Mouse (Mus musculus): Measurements from ENCODE around the gene Atg101. TPM values are rescaled to one million over a fixed set of nuclear protein-coding genes. Genes with fewer than 3 reads are reported as not detected.

The Atg101 gene
- total RNA-seq, 1 experiment, result 116 TPM

DNA sequence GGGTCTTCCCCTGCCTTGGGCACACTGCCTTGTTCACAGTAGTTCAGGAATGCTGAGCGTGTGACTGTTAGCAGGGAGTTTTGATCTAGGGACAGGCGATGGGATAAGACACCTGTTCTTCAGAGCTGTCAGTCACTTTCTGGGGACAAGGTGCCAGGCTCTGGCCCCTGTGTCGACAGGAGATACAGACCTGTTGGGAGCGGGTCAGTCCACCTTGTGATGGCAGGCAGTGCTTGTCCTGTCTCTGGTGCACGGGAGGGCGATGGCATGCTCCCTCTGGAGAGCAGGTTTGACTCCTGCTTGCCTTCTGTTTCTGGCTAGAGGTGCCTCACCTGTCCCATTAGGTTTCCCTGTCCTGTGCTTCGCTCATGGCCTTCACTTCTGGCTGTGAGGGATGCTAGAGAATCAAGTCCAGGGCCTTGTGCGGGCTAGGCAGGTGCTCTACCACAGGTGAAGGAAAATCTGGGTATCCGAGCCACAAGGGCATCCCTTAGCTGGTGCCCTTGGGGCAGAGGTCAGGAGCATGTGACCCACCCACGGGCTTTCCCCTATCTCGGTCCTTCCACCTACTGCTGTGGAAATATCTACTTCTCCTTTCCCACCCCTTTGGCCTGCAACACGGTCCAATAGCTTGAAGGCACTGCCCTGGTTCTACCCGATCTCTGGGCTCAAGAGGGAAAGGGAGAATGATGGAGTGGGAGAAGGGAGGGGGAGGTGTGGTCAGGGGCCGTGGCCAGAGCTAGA is 27.4 kb upstream of the Atg101 start:
- Histone ChIP-seq H3K4me1 (ENCODE audit: control insufficient read depth in 2 of 2, insufficient read depth in 2 of 2, low read length in 2 of 2, poor library complexity in 1 of 2) (peaks cover 6 to 34% of the 10 kb centered on the region in 2 experiments), H3K27ac (ENCODE audit: insufficient read depth, low read depth, low read length, poor library complexity, severe bottlenecking) (no peak overlapping the region), H3K9ac (ENCODE audit: insufficient read depth, low read depth, low read length, poor library complexity, severe bottlenecking) (no peak overlapping the region), H3K4me3 (ENCODE audit: insufficient read depth in 1 of 2, low read depth in 1 of 2, low read length in 2 of 2, poor library complexity in 1 of 2, severe bottlenecking in 1 of 2) (no peak overlapping the region), H3K36me3 (ENCODE audit: control insufficient read depth, insufficient read depth, low read length, poor library complexity, severe bottlenecking) (peaks cover 5% of the 10 kb centered on the region; the same call in 1 of the 2 replicates), H3K9me3 (ENCODE audit: control insufficient read depth, insufficient read depth, low read depth, low read length) (no peaks in the 10 kb centered on the region)
- TF ChIP-seq ZC3H11A (IDR thresholded peaks at IDR 0.05; ENCODE audit: borderline replicate concordance, low read depth, low read length) (no peak), MAFK (IDR thresholded peaks at IDR 0.05; ENCODE audit: insufficient read depth, low read depth, low read length) (no peak), HCFC1 (IDR thresholded peaks at IDR 0.05; ENCODE audit: borderline replicate concordance, insufficient read depth, low read length) (no peak)
- in situ Hi-C loops (cut with MboI; ENCODE audit: low sequenced_read_pairs in 2 of 2, unreplicated experiment in 2 of 2), result no loop called here
- no peak for DNase-seq (ENCODE audit: low read depth, low spot score)

DNA sequence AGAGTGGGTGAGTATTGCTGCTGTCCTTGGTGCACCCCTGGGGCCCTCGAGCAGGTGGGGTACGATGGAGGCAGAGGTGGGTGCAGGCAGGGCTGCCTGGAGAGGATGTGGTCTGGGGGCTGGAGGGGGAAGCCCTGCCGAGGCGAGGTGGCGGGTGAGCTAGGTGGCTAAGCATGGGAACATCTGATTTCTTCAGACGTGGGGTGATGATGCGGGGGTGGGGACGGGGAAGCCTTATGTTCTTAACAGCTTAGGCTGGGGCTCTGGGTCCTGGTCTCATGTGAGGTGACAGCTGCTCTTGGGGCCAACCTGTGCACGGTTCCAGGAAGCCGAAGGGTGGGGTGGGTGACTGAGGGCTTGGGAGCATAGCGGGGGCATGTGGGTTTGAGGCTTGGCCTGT is 25.7 kb upstream of the Atg101 start:
- H3K4me1 ChIP-seq (ENCODE audit: control insufficient read depth in 2 of 2, insufficient read depth in 2 of 2, low read length in 2 of 2, poor library complexity in 1 of 2), result peaks cover 6 to 33% of the 10 kb centered on the region in 2 experiments

DNA sequence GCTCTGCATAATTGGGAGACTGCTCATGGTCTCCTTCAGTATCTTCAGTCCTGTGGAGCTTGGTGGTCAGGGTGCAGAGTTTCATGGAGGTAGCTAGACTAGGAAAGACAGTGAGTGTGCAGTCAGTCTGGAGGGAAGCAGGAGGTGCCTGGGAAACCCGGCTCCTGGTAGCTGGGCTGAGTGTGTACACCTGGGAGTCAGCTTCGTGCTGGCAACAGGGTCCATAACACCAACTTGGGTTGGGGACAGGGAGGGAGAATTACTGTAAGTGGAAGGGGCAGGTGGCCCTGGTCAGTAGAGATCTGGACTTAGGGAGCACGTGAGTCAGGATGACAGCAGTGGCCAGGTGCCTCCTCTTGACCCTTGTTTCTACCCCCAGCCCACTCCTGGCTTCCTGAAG is 24.1 kb upstream of the Atg101 start:
- Histone ChIP-seq H3K4me3 (ENCODE audit: insufficient read depth in 1 of 2, low read depth in 1 of 2, low read length in 2 of 2, poor library complexity in 1 of 2, severe bottlenecking in 1 of 2) (no peak overlapping the region), H3K9ac (ENCODE audit: insufficient read depth, low read depth, low read length, poor library complexity, severe bottlenecking) (no peak overlapping the region), H3K4me1 (ENCODE audit: control insufficient read depth in 2 of 2, insufficient read depth in 2 of 2, low read length in 2 of 2, poor library complexity in 1 of 2) (peaks cover 6 to 29% of the 10 kb centered on the region in 2 experiments), H3K36me3 (ENCODE audit: control insufficient read depth, insufficient read depth, low read length, poor library complexity, severe bottlenecking) (peaks cover 5% of the 10 kb centered on the region; the same call in 1 of the 2 replicates), H3K27ac (ENCODE audit: insufficient read depth, low read depth, low read length, poor library complexity, severe bottlenecking) (no peak overlapping the region), H3K9me3 (ENCODE audit: control insufficient read depth, insufficient read depth, low read depth, low read length) (no peaks in the 10 kb centered on the region)
- DNase-seq (ENCODE audit: low read depth, low spot score), result no peak
- no peak for TF ChIP-seq ZC3H11A (IDR thresholded peaks at IDR 0.05; ENCODE audit: borderline replicate concordance, low read depth, low read length)
- no peak for TF ChIP-seq HCFC1 (IDR thresholded peaks at IDR 0.05; ENCODE audit: borderline replicate concordance, insufficient read depth, low read length)
- TF ChIP-seq CHD2 (IDR thresholded peaks at IDR 0.05; ENCODE audit: low read depth, low read length), result no peak
- TF ChIP-seq MAFK (IDR thresholded peaks at IDR 0.05; ENCODE audit: insufficient read depth, low read depth, low read length), result no peak
- no peak for TF ChIP-seq ZNF384 (IDR thresholded peaks at IDR 0.05; ENCODE audit: low read depth, low read length)
- in situ Hi-C loops (cut with MboI; ENCODE audit: low sequenced_read_pairs in 2 of 2, unreplicated experiment in 2 of 2), result no loop called here

More for the DNA sequence above, 25.7 kb upstream of the Atg101 start:
- in situ Hi-C loops (cut with MboI; ENCODE audit: low sequenced_read_pairs in 2 of 2, unreplicated experiment in 2 of 2), result no loop called here
- H3K9ac ChIP-seq (ENCODE audit: insufficient read depth, low read depth, low read length, poor library complexity, severe bottlenecking), result no peak overlapping the region
- no peak for TF ChIP-seq ZC3H11A (IDR thresholded peaks at IDR 0.05; ENCODE audit: borderline replicate concordance, low read depth, low read length)
- no peak for TF ChIP-seq MAFK (IDR thresholded peaks at IDR 0.05; ENCODE audit: insufficient read depth, low read depth, low read length)
- TF ChIP-seq CHD2 (IDR thresholded peaks at IDR 0.05; ENCODE audit: low read depth, low read length), result no peak
- TF ChIP-seq ZNF384 (IDR thresholded peaks at IDR 0.05; ENCODE audit: low read depth, low read length), result no peak
- TF ChIP-seq HCFC1 (IDR thresholded peaks at IDR 0.05; ENCODE audit: borderline replicate concordance, insufficient read depth, low read length), result no peak
- no peak overlapping the region for H3K27ac ChIP-seq (ENCODE audit: insufficient read depth, low read depth, low read length, poor library complexity, severe bottlenecking)
- H3K9me3 ChIP-seq (ENCODE audit: control insufficient read depth, insufficient read depth, low read depth, low read length), result no peaks in the 10 kb centered on the region
- H3K4me3 ChIP-seq (ENCODE audit: insufficient read depth in 1 of 2, low read depth in 1 of 2, low read length in 2 of 2, poor library complexity in 1 of 2, severe bottlenecking in 1 of 2), result no peak overlapping the region
- DNase-seq (ENCODE audit: low read depth, low spot score), result no peak
- H3K36me3 ChIP-seq (ENCODE audit: control insufficient read depth, insufficient read depth, low read length, poor library complexity, severe bottlenecking), result peaks cover 5% of the 10 kb centered on the region; the same call in 1 of the 2 replicates

- Histone ChIP-seq H3K27ac (ENCODE audit: insufficient read depth, low read depth, low read length, poor library complexity, severe bottlenecking) (no peak overlapping the region), H3K4me3 (ENCODE audit: insufficient read depth in 1 of 2, low read depth in 1 of 2, low read length in 2 of 2, poor library complexity in 1 of 2, severe bottlenecking in 1 of 2) (no peak overlapping the region), H3K9me3 (ENCODE audit: control insufficient read depth, insufficient read depth, low read depth, low read length) (no peaks in the 10 kb centered on the region), H3K36me3 (ENCODE audit: control insufficient read depth, insufficient read depth, low read length, poor library complexity, severe bottlenecking) (peaks cover 5% of the 10 kb centered on the region; the same call in 1 of the 2 replicates), H3K9ac (ENCODE audit: insufficient read depth, low read depth, low read length, poor library complexity, severe bottlenecking) (no peak overlapping the region), H3K4me1 (ENCODE audit: control insufficient read depth in 2 of 2, insufficient read depth in 2 of 2, low read length in 2 of 2, poor library complexity in 1 of 2) (peaks cover 6 to 28% of the 10 kb centered on the region in 2 experiments)
- no peak for TF ChIP-seq ZC3H11A (IDR thresholded peaks at IDR 0.05; ENCODE audit: borderline replicate concordance, low read depth, low read length)
- no peak for TF ChIP-seq CHD2 (IDR thresholded peaks at IDR 0.05; ENCODE audit: low read depth, low read length)
- TF ChIP-seq ZNF384 (IDR thresholded peaks at IDR 0.05; ENCODE audit: low read depth, low read length), result no peak
- TF ChIP-seq MAFK (IDR thresholded peaks at IDR 0.05; ENCODE audit: insufficient read depth, low read depth, low read length), result no peak
- TF ChIP-seq HCFC1 (IDR thresholded peaks at IDR 0.05; ENCODE audit: borderline replicate concordance, insufficient read depth, low read length), result no peak
- in situ Hi-C loops (cut with MboI; ENCODE audit: low sequenced_read_pairs in 2 of 2, unreplicated experiment in 2 of 2), result no loop called here
- no peak for DNase-seq (ENCODE audit: low read depth, low spot score)
These were observed 23.7 kb upstream of the Atg101 start for GRCm38 (mm10) chr15:101260387-101260786.
